Mouse (Mus musculus) B cell, adult 2 months (primary cell): Measurements from ENCODE around the gene Bbs9.
A peak's percentile ranks its signal among the peaks of the same experiment; 100 is the strongest.
"Not testable (repeated sequence)": the region's sequence is repeated elsewhere in the genome, so short reads cannot be mapped to it uniquely, and the experiment has no call there.

Experiments
- DNase-seq, 2 experiments: peaks; one replicate each; pipeline ENCODE4 v3.0.0; 2022

The Bbs9 gene

GRCm38 (mm10) chr9:22475424-22475868, at the start of gene Bbs9:
Gene Bbs9 (plus strand): TSS chr9:22475715.
- peak; percentile 94 to 96 for DNase-seq

GRCm38 (mm10) chr9:22428028-22428665, 47.4 kb upstream of the Bbs9 start:
- DNase-seq = no peak

- no peak for DNase-seq
These were observed 46.7 kb upstream of the Bbs9 start for GRCm38 (mm10) chr9:22428666-22429410.

GRCm38 (mm10) chr9:22429533-22430241, 45.8 kb upstream of the Bbs9 start:
- peak; percentile 34 to 41 for DNase-seq

- peak; percentile 34 to 38 for DNase-seq
These were observed 45.1 kb upstream of the Bbs9 start for GRCm38 (mm10) chr9:22430315-22430840.

GRCm38 (mm10) chr9:22433221-22433620, 42.3 kb upstream of the Bbs9 start:
- no peak for DNase-seq

GRCm38 (mm10) chr9:22434101-22434500, 41.4 kb upstream of the Bbs9 start:
- DNase-seq = no peak

GRCm38 (mm10) chr9:22438826-22439225, 36.7 kb upstream of the Bbs9 start:
- no peak for DNase-seq

GRCm38 (mm10) chr9:22443157-22443556, 32.4 kb upstream of the Bbs9 start:
- DNase-seq = no peak

- no peak for DNase-seq
These were observed 30.4 kb upstream of the Bbs9 start for GRCm38 (mm10) chr9:22445123-22445522.

GRCm38 (mm10) chr9:22447213-22447612, 28.3 kb upstream of the Bbs9 start:
- DNase-seq = no peak

GRCm38 (mm10) chr9:22448420-22448819, 27.1 kb upstream of the Bbs9 start:
- no peak for DNase-seq

GRCm38 (mm10) chr9:22449209-22449608, 26.3 kb upstream of the Bbs9 start:
- no peak for DNase-seq

- no peak for DNase-seq
These were observed 22.8 kb upstream of the Bbs9 start for GRCm38 (mm10) chr9:22452697-22453096.

- no peak for DNase-seq
These were observed 22.0 kb upstream of the Bbs9 start for GRCm38 (mm10) chr9:22453501-22453924.

- not testable (repeated sequence) for DNase-seq
These were observed 21.5 kb upstream of the Bbs9 start, which contains the start of gene Gm17545 for GRCm38 (mm10) chr9:22453990-22454389. Gene Gm17545 (plus strand): TSS chr9:22454290.

- no peak for DNase-seq
These were observed 20.5 kb upstream of the Bbs9 start for GRCm38 (mm10) chr9:22455041-22455440.

- DNase-seq = peak; percentile 70 to 75
These were observed 18.2 kb upstream of the Bbs9 start for GRCm38 (mm10) chr9:22457142-22457835.

- DNase-seq = no peak
These were observed 13.6 kb upstream of the Bbs9 start for GRCm38 (mm10) chr9:22461946-22462345.

- no peak for DNase-seq
These were observed 9.3 kb upstream of the Bbs9 start for GRCm38 (mm10) chr9:22466212-22466611.

GRCm38 (mm10) chr9:22467371-22468169, 7.9 kb upstream of the Bbs9 start:
- DNase-seq = peak; percentile 58 to 72
